Mouse (Mus musculus) large intestine, adult 2 months (tissue): ENCODE measurements at regions not wholly inside any gene's neighbourhood (a gene's known extent, or its start where the extent isn't known, plus 50 kb on each side); places are given as distances from the start of the nearest gene placed in this dataset.
"Not testable (repeated sequence)": the region's sequence is repeated elsewhere in the genome, so short reads cannot be mapped to it uniquely, and the experiment has no call there.

Experiments used
- DNase-seq: peaks from one replicate; pipeline ENCODE4 v3.0.0-alpha.2; 2012; ENCODE audit warnings: low read depth, low spot score
- WGBS: fragments of 180-500 bp; shearing (Covaris S2); methylation state at CpG from one replicate; pipeline ENCODE4 v1.1.7; 2018; 5-methylcytosine and 5-hydroxymethylcytosine counted together

DNA sequence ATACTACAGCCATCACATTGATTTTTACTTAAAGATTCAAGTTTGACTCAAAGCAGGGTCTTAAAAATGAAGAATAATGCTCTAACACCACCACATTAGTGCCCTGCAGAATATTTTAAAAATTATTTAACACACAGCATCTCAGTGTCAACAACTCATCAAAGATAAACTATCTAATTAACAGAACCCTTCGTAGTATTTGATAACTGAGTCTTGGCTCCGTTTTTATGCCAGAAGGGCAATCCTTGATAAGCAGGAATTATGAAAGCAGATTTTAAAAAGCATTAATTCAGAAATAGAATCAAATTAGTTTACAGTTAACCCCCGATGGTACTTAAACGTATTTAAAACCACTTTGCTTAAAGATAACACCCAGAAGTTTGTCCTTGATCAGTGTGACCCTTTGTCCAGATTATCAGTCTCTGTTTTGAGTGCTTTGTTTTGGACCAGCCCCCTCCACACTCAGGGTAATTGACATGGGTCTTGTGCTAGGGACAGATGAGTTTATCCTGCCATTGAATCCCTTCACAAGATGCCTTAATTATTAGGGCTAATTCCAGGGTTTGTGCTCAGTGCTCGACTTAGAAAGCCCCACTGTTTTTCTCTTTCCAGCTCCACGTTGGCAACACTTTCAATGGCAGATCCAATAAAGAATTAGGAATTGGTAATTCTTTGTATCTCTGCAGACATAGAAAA lies 69.4 kb upstream of the Dph6 start:
- 62% methylated on average over 6 of the region's 6 CpGs for WGBS
- no peak for DNase-seq

DNA sequence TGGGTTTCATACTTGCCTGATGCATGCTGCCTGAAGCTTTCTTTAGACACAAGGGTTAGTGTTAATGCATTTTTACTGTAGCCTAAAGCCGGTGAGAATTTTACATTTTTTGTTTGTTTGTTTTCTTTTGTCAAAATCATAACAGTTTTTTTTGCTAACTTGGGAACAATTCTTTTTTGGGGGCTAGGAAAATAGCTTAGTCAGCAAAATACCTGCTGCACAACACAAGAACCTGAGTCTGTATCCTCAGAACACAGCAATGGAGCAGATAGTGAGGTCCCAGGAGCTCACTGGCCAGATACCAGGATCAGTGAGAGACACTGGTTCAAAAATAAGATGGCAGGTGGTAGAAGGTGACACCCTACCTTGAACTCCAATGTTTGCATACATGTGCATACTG lies 72.4 kb upstream of the Dph6 start:
- WGBS, result 92% methylated on average over 1 of the region's 1 CpGs

DNA sequence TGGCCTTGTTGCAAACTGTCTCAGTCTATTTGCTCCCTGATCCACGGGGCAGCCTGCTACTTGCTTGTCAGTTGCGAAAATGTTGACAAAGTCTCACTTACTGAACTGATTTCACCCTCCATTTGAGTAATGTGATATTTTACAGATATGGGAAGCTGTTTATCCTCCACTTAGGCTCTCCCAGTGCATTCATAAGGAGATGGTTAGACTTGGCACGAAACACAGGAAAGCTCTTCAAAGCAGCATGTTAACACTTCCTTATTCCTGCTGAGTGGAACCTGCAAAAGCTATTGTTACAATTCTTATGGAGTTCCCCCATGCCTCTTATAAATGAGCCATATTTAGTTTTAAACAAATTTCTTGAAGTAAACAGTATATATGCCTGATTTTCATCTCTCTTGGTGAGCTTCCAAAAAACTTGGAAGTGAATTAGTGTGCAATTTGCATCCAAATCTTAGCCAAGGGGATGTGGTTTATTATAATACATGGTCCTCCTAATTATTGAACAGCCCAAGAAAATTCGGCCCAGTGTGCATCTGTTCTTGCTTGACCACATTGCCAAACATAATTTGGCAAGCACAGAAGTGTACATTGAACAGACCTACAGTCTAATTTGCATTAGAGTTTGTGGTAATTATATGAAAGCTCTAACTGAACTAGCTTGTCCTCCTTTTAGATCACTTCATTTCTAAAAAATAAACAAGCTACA lies 80.3 kb upstream of the Dph6 start:
- DNase-seq, result no peak
- 37% methylated on average over 4 of the region's 4 CpGs for WGBS

More for the DNA sequence above, 72.4 kb upstream of the Dph6 start:
- DNase-seq, result no peak

GRCm38 (mm10) chr2:114739421-114740212 lies 84.9 kb upstream of the Dph6 start:
- DNase-seq, result no peak
- 66% methylated on average over 11 of the region's 11 CpGs for WGBS

GRCm38 (mm10) chr2:114763276-114763675 lies 108.5 kb upstream of the Dph6 start:
- no peak for DNase-seq
- 72% methylated on average over 4 of the region's 4 CpGs for WGBS

- DNase-seq, result not testable (repeated sequence)
- 91% methylated on average over 6 of the region's 6 CpGs for WGBS
Measured at GRCm38 (mm10) chr2:114773723-114774122, 119.0 kb upstream of the Dph6 start.

- no peak for DNase-seq
- 82% methylated on average over 3 of the region's 3 CpGs for WGBS
Measured at GRCm38 (mm10) chr2:114774278-114774677, 119.5 kb upstream of the Dph6 start.

DNA sequence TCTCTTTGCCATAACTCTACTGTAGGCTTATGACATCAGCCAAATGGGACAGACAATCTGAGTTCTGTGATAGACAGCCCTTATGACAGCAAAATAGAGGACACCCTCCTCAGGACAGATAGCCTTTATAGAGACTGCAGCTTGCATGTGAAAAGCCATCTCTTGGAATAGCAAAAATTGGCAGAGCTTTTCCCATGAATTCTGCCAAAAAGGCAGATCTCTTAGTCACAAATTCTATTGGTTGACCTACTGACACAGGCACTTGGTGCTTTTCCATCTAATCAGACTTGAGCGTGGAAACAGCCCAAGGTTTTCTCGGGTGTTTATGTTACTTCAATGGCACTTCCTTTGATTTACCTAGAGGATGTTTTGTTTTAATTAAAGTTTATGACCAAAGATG lies 120.8 kb upstream of the Dph6 start:
- WGBS, result 49% methylated on average over 2 of the region's 2 CpGs
- no peak for DNase-seq

DNA sequence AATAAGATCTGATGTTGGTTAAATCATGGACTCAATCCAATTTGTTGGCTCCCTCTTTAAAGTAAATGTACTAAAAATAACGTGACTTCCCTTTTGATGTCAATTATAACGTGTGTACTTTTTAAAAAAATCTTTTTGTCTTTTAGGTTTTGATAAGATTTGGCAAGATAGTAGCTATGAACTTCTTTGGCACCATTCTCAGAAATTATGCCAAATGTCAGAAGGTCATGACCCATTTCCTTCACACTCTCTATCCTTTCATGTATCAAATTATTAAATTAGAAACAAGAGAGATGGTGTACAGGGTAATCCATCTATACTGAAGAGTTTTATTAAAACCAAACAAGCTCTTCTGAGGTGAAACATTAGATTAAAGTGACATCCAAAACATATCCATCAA lies 121.4 kb upstream of the Dph6 start:
- no peak for DNase-seq
- WGBS, result 60% methylated on average over 2 of the region's 2 CpGs

DNA sequence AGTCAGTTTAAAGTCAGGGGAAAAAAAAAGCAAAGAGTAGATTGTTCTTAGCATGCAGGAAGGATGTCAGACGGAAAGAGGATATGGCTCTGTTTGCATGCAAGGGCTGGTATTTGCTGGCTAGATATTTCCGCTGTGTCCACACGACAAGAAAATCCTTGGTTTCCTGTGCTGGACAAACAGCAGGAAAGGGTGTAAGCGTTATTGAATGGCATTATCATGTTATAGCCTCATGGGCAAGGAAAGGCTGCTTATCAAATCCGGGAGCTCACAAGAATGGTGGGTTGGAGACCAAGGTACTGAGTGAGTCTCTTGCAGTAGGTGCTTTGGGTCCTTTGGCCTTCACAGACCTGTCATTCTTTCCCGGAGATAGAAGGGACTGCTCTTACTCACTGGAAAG lies 127.7 kb upstream of the Dph6 start:
- 68% methylated on average over 6 of the region's 6 CpGs for WGBS
- no peak for DNase-seq

- DNase-seq, result no peak
Measured at GRCm38 (mm10) chr2:114784191-114784590, 129.4 kb upstream of the Dph6 start.

DNA sequence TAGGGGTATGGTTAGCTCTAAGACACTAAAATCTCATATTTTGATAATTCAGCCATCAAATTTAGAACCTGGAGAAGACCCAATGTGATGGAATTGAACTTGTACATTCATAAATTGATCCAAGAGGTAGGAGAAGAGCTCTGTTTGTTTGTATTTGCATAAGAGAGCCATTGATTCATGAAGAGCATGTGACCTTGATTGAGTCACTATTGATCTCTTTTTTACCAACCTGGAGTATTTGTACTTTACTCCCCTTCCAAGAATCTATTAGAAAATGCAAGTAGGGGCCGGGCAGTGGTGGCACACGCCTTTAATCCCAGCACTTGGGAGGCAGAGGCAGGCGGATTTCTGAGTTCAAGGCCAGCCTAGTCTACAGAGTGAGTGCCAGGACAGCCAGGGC lies 133.5 kb upstream of the Dph6 start:
- WGBS, result 78% methylated on average over 3 of the region's 3 CpGs
- DNase-seq, result no peak

DNA sequence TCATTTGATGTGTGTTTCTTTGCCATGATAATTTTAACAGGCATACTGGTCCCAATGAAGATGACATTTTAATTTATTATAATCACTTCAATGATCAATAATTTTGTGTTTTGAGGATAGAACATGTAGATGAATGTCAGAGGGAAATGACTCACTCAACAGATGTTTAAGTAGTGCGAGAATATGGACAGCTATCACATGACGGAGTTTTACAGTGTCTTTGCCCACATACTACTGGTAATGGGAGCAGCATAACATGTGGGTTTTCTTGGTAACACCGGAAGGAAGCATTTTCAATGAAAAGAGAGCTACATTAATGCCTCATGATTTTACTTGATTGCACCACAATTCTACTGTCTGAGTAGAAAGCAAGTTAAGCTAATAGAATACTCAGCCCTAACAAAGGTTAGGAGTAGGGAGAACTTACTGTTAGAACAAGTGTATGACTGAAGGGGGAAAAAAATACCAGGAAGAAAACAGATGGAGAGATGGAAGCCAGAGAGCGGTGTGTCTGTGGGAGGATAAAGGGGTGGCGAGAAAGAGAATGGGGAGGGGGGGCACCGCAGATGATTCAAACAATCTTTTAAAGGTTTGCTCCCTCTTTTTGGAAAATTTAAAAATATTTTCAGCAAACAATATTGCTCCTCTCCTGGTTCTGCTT lies 142.0 kb upstream of the Dph6 start:
- no peak for DNase-seq
- 88% methylated on average over 6 of the region's 6 CpGs for WGBS

GRCm38 (mm10) chr2:114797291-114797650 lies 142.5 kb upstream of the Dph6 start:
- WGBS, result 34% methylated on average over 1 of the region's 1 CpGs
- no peak for DNase-seq

- DNase-seq, result no peak
- 68% methylated on average over 3 of the region's 3 CpGs for WGBS
Measured at GRCm38 (mm10) chr2:114803241-114803640, 148.5 kb upstream of the Dph6 start.

DNA sequence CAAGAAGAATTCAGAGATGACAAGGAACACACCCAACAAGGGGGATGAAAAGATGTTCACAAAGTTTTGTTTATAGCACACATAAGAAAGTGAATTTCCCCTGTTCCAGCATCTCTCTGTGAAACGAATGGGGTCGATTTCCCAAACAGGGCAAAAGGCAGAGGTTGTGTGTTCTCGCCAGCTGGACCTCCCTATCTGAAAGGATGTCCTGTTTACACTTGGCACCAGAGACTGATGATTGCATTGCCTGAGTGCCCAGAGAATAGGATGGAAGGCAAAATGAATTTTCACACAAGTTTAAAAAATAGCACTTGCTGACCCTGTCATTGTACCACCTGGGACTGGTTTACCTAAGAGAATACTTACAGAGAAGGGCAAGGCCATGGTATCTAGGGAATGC lies 149.2 kb upstream of the Dph6 start:
- 53% methylated on average over 3 of the region's 3 CpGs for WGBS
- DNase-seq, result no peak

- WGBS, result 42% methylated on average over 3 of the region's 3 CpGs
- no peak for DNase-seq
Measured at GRCm38 (mm10) chr2:114805436-114806047, 150.8 kb upstream of the Dph6 start.

DNA sequence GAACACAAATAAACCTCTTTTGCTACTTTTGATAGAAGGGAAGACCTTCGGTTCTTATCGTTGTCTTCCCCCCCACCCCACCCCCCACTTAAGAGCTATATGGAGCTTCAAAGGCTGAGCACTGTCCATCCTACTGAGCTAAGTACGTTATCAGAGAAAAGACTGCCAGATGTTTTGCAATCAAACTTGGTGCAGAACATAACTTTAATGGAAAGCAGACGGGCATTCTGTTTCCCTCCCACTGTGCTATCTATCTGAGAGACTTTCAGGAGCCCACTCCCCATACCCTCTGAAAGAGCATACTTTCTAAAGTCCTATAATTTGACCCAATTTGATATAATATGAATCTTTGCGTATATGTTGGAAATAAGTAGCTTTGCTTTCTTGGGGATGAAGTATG lies 153.3 kb upstream of the Dph6 start:
- DNase-seq, result no peak
- WGBS, result 68% methylated on average over 5 of the region's 5 CpGs

- no peak for DNase-seq
Measured at GRCm38 (mm10) chr2:114812141-114812902, 157.6 kb upstream of the Dph6 start.

More at GRCm38 (mm10) chr2:114812141-114812902, 157.6 kb upstream of the Dph6 start:
- 69% methylated on average over 11 of the region's 11 CpGs for WGBS
